Mouse (Mus musculus): ENCODE measurements around the gene Hnrnpul1. TPM values are rescaled to one million over a fixed set of nuclear protein-coding genes. Genes with fewer than 3 reads are reported as not detected.
A peak's percentile ranks its signal among the peaks of the same experiment; 100 is the strongest.

The Hnrnpul1 gene
- polyA plus RNA-seq, 1 experiment: 123 TPM

DNA sequence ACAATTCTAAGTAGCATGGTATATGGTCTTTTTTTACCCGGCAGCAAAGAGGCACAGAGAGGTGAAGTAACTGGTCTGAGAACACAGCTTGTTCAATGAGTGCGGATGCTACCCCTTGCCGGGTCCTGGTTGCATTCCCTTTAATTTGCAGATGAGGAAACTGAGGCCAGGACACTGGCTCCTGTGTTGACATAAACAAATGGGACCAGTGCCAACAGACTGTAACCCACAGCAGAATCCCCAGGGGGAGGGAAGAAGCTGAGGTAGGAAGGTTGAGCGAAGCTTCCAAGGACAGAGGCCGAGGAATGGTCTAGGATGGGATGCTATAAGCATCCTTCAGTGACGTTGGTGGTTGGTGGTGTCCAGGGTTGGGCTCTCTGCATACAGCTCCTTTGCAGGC is 79.2 kb downstream of the Hnrnpul1 start:
- TF ChIP-seq POLR2A (IDR thresholded peaks at IDR 0.05; ENCODE audit: borderline replicate concordance, low read depth, low read length) (no peak), CTCF (IDR thresholded peaks at IDR 0.05; ENCODE audit: low read depth, low read length) (no peak)
- Histone ChIP-seq H3K27ac (ENCODE audit: insufficient read depth, low read depth, low read length) (no peak overlapping the region), H3K4me1 (ENCODE audit: control insufficient read depth, insufficient read depth, low read length) (peaks cover 6% of the 10 kb centered on the region), H3K4me3 (ENCODE audit: insufficient read depth, low read length) (no peak overlapping the region)

- Histone ChIP-seq H3K4me1 (ENCODE audit: control insufficient read depth, insufficient read depth, low read length) (peaks cover 6% of the 10 kb centered on the region), H3K4me3 (ENCODE audit: insufficient read depth, low read length) (peak within 1 kb of the TSS; percentile 3; the same call in 1 of the 2 replicates), H3K27ac (ENCODE audit: insufficient read depth, low read depth, low read length) (no peak within 1 kb of the TSS)
- no peak for TF ChIP-seq CTCF (IDR thresholded peaks at IDR 0.05; ENCODE audit: low read depth, low read length)
- no peak for TF ChIP-seq POLR2A (IDR thresholded peaks at IDR 0.05; ENCODE audit: borderline replicate concordance, low read depth, low read length)
Observed at GRCm38 (mm10) chr7:25674719-25675300, 79.7 kb downstream of the Hnrnpul1 start, which contains the start of gene Tmem91. Gene Tmem91 (minus strand): TSS chr7:25675166.

DNA sequence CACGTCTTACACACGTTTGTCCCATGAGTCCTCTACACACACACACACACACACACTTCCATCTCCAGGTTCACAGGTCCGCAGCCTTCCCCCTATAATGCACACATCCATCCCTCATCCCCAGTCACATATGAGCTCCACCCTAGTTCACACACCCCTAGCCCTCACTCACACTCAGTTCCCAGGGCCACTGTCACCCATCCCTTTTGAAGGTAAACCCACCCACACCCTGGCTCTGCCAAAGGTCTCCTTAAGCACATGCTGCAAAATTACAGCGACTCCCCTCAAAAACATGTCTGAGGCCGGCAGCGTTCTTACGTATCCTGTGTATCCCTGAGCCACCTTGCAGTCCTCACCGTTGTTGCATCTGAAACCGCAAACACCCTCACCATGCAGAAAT is 80.3 kb downstream of the Hnrnpul1 start:
- peak overlapping the region; percentile 3; the same call in 1 of the 2 replicates for H3K4me3 ChIP-seq (ENCODE audit: insufficient read depth, low read length)
- TF ChIP-seq POLR2A (IDR thresholded peaks at IDR 0.05; ENCODE audit: borderline replicate concordance, low read depth, low read length): no peak
- TF ChIP-seq CTCF (IDR thresholded peaks at IDR 0.05; ENCODE audit: low read depth, low read length): no peak

DNA sequence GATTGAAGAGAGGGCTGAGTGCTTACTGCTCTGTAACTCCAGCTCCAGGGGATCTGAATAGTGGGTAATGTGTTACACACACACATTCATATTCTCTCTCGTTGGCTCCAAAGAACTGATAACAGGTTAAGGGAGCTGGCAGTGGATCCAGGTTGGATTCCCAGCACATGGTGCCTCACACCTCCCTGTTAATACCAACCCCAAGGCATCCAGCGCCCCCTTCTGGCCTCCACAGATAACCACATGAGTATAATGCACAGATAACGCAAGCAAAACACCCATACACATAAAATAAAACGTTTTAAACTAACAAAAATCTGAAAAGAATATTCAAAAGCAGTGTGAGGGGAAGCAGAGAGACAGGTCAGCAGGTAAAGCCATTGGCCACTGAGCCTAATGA is 82.1 kb downstream of the Hnrnpul1 start:
- Histone ChIP-seq H3K27ac (ENCODE audit: insufficient read depth, low read depth, low read length) (no peak overlapping the region), H3K4me1 (ENCODE audit: control insufficient read depth, insufficient read depth, low read length) (no peaks in the 10 kb centered on the region), H3K4me3 (ENCODE audit: insufficient read depth, low read length) (no peak overlapping the region)
- TF ChIP-seq POLR2A (IDR thresholded peaks at IDR 0.05; ENCODE audit: borderline replicate concordance, low read depth, low read length) (no peak), CTCF (IDR thresholded peaks at IDR 0.05; ENCODE audit: low read depth, low read length) (peak; percentile 63; the same call in 1 of the 2 replicates)

More for the DNA sequence above, 80.3 kb downstream of the Hnrnpul1 start:
- H3K27ac ChIP-seq (ENCODE audit: insufficient read depth, low read depth, low read length): no peak overlapping the region
- H3K4me1 ChIP-seq (ENCODE audit: control insufficient read depth, insufficient read depth, low read length): peaks cover 3% of the 10 kb centered on the region

GRCm38 (mm10) chr7:25671686-25672085 is 82.9 kb downstream of the Hnrnpul1 start:
- Histone ChIP-seq H3K4me3 (ENCODE audit: insufficient read depth, low read length) (no peak overlapping the region), H3K27ac (ENCODE audit: insufficient read depth, low read depth, low read length) (no peak overlapping the region), H3K4me1 (ENCODE audit: control insufficient read depth, insufficient read depth, low read length) (no peaks in the 10 kb centered on the region)
- TF ChIP-seq POLR2A (IDR thresholded peaks at IDR 0.05; ENCODE audit: borderline replicate concordance, low read depth, low read length) (no peak), CTCF (IDR thresholded peaks at IDR 0.05; ENCODE audit: low read depth, low read length) (no peak)

Other genes starting within 250 kb of the Hnrnpul1 start
- 0.52 TPM in 1 of 2 replicates, not detected in the other for gene Ceacam2, start 214.9 kb downstream of the Hnrnpul1 start, polyA plus RNA-seq (2012; ENCODE audit: insufficient read depth, insufficient read length, missing spikeins)
- gene Erich4, start 138.9 kb downstream of the Hnrnpul1 start, polyA plus RNA-seq (2012; ENCODE audit: insufficient read depth, insufficient read length, missing spikeins): not detected in 2 replicates
- 41.2 and 47.8 TPM in 2 replicates for gene Dmac2, start 135.3 kb downstream of the Hnrnpul1 start, polyA plus RNA-seq (2012; ENCODE audit: insufficient read depth, insufficient read length, missing spikeins)
- gene B3gnt8, start 128.1 kb downstream of the Hnrnpul1 start, polyA plus RNA-seq (2012; ENCODE audit: insufficient read depth, insufficient read length, missing spikeins): 59.1 and 61.2 TPM in 2 replicates
- 56.1 and 59.3 TPM in 2 replicates for gene Bckdha, start 95.8 kb downstream of the Hnrnpul1 start, polyA plus RNA-seq (2012; ENCODE audit: insufficient read depth, insufficient read length, missing spikeins)
- 22.6 and 30.6 TPM in 2 replicates for gene Exosc5, start 95.6 kb downstream of the Hnrnpul1 start, polyA plus RNA-seq (2012; ENCODE audit: insufficient read depth, insufficient read length, missing spikeins)
- 0.87 TPM in 1 of 2 replicates, not detected in the other for gene Tmem91, start 79.6 kb downstream of the Hnrnpul1 start, polyA plus RNA-seq (2012; ENCODE audit: insufficient read depth, insufficient read length, missing spikeins)
- 18.3 and 19.2 TPM in 2 replicates for gene B9d2, start 74.0 kb downstream of the Hnrnpul1 start, polyA plus RNA-seq (2012; ENCODE audit: insufficient read depth, insufficient read length, missing spikeins)
- gene Tgfb1, start 67.8 kb downstream of the Hnrnpul1 start, polyA plus RNA-seq (2012; ENCODE audit: insufficient read depth, insufficient read length, missing spikeins): 287 and 354 TPM in 2 replicates
- gene Ccdc97, start 35.7 kb downstream of the Hnrnpul1 start, polyA plus RNA-seq (2012; ENCODE audit: insufficient read depth, insufficient read length, missing spikeins): 40.0 and 44.7 TPM in 2 replicates
- gene Axl, start 33.9 kb upstream of the Hnrnpul1 start, polyA plus RNA-seq (2012; ENCODE audit: insufficient read depth, insufficient read length, missing spikeins): 55.6 and 63.1 TPM in 2 replicates
- gene Cyp2s1, start 62.2 kb upstream of the Hnrnpul1 start, polyA plus RNA-seq (2012; ENCODE audit: insufficient read depth, insufficient read length, missing spikeins): 0.34 TPM in 1 of 2 replicates, not detected in the other
- gene Cyp2b10, start 142.9 kb upstream of the Hnrnpul1 start, polyA plus RNA-seq (2012; ENCODE audit: insufficient read depth, insufficient read length, missing spikeins): not detected in 2 replicates